Mouse (Mus musculus): ENCODE results near the gene Galntl6.
A peak's percentile ranks its signal among the peaks of the same experiment; 100 is the strongest.

The Galntl6 gene

GRCm38 (mm10) chr8:57879452-57879851 lies 1033.0 kb downstream of the Galntl6 start:
- peak; percentile 88 for DNase-seq (ENCODE audit: low read depth, low spot score)

- DNase-seq (ENCODE audit: low read depth, low spot score): peak; percentile 66
Measured at GRCm38 (mm10) chr8:57849074-57849473, 1063.4 kb downstream of the Galntl6 start.

GRCm38 (mm10) chr8:57843461-57843860 lies 1069.0 kb downstream of the Galntl6 start:
- DNase-seq (ENCODE audit: low read depth, low spot score): peak; percentile 82

- DNase-seq (ENCODE audit: low read depth, low spot score): peak; percentile 63
Measured at GRCm38 (mm10) chr8:57842462-57843391, 1069.7 kb downstream of the Galntl6 start.

GRCm38 (mm10) chr8:57841446-57841845 lies 1071.0 kb downstream of the Galntl6 start:
- peak; percentile 79 for DNase-seq (ENCODE audit: low read depth, low spot score)

DNA sequence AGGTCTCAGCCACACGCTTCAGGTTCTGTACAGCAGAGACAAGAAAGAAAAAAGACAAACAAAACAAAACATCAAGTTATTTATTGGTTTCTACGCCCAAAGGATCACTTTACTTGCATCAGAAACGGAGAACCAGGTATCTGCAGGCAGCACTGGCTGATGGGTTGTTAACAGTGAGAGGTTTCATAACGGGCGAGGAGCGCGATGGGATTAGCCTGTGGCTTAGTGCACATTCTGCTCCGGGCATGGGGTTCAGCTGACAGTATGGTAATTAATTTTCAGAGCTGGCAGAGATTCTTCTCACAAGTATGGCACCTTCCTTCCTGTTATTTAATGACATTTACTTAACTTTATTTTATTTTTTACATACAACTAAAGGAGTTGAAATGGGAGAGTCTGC lies 1075.1 kb downstream of the Galntl6 start:
- peak; percentile 71 for DNase-seq (ENCODE audit: low read depth, low spot score)

DNA sequence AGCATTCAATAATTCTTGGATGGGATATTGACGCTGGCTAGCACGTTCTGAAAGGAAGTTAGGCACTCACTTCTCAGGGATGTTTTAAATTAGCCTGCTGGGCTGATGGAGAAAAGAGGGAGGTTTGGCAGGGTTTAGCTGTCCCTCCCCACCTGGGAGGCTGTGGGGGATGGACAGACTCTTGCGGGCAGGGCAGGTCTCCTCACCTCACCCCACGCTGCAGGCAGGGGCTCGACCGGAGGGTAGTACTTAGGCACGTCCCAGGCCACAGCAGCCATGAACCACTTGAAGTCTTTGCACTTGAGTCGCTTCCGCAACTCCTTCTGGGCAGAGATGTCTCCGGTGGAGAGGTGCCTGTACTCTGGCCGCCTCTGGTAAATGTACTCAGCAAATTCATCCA lies 1075.5 kb downstream of the Galntl6 start:
- peak; percentile 32 for DNase-seq (ENCODE audit: low read depth, low spot score)

DNA sequence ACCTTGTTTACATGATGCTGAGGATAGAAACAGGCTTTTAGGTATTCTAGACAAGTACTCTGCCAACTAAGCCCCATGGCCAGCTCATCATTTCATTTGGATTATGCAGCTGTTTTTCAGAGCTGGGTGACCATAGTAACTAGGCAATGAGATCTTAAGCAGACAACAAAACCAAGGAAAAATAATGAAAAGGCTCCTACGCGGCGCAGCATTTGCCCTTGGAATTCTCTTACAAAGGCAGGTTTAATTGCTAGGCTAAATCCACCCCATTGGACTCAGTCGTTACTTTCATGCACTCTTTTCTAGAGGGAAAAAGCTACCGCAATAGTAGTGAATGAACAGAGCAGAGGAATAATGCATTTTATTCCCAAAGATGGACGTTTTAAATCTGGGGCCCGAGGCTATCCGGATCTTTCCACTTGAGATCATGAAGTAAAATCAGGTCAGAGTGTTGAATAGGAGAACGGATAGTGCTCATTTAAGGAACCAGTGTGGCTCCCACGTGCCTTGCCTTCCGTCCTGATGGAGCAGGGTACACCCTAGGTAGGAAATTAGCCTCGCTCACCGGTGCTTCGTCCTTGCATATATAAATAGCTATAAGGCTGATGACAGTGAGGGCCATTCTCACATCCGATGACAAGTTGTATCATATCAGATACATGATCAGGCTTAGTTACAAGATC lies 1076.1 kb downstream of the Galntl6 start:
- DNase-seq (ENCODE audit: low read depth, low spot score): peak; percentile 54

DNA sequence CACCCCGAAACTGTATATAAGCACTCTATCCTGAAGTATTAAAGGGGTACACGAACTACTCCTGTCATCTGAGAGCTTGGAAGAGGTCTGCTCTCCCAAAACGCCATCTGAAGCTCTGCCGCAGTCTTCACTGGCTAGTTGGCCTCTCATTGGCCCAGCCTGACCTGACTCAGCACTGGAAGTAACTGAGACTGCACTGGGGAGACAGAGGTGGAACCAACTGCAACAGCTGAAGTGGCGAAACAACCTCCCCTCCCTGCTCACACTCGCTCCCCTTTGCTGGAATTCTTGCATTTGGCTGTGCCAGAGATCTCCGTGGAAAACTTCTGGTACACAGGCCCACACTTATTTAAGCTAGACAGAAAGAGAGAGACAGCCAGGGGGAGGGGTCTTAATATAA lies 1089.3 kb downstream of the Galntl6 start:
- no peak for DNase-seq (ENCODE audit: low read depth, low spot score)

DNA sequence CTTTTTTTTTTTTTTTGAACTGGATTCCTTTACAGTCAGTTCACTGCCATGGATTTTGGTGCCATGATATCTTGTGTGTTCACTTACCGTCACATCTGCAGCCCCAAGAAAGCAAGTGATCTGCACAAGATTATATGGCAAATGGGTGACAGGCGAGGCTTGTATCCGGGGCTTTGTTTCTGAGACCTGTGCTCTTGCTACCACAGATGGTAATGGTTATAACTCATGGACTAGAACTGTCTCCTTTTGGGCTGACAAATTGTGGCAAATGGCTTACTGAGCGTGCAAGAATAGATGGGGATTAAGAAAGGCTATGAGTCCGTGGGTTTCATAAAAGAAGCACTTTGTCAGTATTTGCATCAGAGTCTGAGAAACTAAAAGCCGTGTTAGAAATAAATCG lies 1096.4 kb downstream of the Galntl6 start:
- no peak for DNase-seq (ENCODE audit: low read depth, low spot score)

DNA sequence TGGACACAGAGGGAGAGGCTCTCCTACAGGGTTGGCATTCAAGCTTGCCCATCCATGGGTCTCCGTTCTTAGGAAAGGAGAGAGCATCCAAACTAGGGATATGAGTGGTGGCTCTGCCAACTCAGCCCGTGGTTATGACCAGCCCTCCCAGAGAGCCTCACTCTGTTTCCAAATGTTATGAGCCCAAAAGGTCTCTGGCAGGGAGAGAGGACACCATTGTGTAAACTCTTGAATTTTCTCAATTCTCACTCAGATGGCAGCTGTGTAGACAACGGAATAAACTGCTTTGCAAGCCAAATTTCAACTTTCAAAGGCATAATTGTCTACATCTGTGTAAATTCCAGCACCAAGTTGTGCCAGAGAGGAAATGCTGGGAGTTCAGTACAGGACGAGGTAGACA lies 1105.4 kb downstream of the Galntl6 start:
- DNase-seq (ENCODE audit: low read depth, low spot score): peak; percentile 41

- no peak for DNase-seq (ENCODE audit: low read depth, low spot score)
Measured at GRCm38 (mm10) chr8:57805094-57805493, 1107.3 kb downstream of the Galntl6 start.

DNA sequence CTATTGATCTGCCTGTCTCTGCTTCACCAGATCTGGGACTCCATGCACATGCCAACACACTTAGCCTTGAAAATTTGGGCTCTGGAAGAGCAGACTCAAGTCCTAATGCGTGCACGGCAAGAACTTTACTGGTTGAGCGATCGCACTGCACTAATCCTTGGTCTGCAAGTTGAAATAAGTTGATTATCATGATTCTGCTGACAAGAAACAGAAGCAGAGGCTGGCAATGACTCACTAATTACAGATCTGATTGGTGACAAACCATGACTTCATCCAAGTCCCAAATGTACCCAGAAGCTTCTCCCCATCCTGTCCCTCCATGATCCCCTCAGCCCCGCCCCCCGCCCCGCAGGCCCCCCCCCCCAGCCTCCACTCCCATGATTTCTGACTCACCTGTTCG lies 1108.6 kb downstream of the Galntl6 start:
- peak; percentile 66 for DNase-seq (ENCODE audit: low read depth, low spot score)

- DNase-seq (ENCODE audit: low read depth, low spot score): no peak
Measured at GRCm38 (mm10) chr8:57801197-57801596, 1111.2 kb downstream of the Galntl6 start.

DNA sequence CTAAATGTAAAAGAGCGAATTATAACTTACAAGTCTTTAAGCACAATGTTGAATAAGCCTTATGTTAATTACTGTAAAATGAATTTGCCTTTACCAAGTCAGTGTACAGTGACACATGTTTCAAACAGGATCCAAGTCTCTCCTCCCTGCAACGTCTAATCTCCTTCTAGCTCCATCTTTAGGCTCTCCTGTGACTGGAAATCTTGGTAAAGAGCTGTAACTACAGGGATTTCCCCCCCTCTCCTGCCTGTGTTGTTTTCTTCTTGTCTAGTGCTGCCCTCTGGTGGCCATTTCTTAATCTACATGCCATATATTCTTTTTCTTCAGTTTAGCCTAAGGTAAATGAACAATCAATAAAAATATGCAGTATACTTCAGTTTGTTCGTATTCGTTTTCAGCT lies 1112.1 kb downstream of the Galntl6 start:
- peak; percentile 98 for DNase-seq (ENCODE audit: low read depth, low spot score)

DNA sequence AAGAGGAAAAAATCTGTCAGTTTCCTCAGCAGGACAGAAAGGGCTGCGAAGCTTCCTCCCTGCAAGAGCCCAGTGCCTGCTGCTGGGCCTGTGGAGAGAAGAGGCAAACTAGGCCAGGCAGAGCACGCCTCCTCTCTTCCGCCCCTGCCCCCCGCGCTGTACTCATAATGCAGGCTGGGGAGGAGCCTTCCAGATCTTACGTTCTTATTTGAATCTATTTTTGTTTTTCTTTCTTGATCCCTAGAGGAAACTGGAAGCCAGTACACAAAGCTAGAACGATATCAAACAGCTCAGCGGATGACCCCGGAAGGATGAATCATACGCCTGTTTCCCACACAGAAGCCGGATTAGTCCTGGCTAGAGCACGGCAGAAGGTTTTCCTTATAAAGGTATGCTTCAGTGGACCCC lies 1112.6 kb downstream of the Galntl6 start:
- peak; percentile 96 for DNase-seq (ENCODE audit: low read depth, low spot score)

GRCm38 (mm10) chr8:57793455-57793854 lies 1119.0 kb downstream of the Galntl6 start:
- DNase-seq (ENCODE audit: low read depth, low spot score): no peak

DNA sequence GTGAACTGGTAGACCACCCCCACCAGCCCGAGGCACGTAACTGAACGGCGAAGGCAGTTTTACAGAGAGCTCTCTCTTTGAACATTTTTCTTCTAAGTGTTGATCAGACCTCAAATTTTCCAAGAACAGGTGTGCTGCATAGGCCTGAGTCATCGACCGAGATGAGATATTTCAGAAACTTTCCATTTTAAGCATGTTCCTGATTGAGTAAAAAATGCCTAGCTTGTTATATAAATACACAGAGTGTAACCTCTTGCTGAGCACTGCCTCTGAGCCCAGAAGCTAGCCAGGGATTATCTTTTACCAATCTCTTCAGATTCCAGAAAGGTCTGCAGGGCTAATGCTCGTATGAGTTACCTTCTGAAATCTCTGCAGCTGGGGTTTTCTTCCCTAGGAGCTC lies 1120.2 kb downstream of the Galntl6 start:
- DNase-seq (ENCODE audit: low read depth, low spot score): peak; percentile 77

DNA sequence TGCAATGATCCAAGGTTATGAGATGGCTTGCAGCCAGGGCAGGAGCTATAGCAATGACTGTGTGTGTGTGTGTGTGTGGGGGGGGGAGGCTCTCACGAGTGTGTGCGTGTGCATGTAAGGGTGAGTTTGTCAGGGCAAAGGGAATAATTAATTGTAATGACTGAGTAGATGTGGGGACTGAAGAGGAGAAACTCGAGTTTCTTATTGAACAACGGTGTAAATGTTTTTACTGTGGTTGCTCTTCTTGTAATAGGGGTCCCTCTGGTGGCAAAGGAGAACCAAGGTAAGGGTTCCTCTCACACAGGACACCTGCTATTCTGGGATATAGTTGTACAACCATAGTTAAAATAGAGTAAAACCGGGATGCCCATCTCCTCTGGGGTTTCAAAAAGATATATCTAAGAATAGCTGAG lies 1121.1 kb downstream of the Galntl6 start:
- DNase-seq (ENCODE audit: low read depth, low spot score): peak; percentile 83

GRCm38 (mm10) chr8:57779551-57779950 lies 1132.9 kb downstream of the Galntl6 start:
- peak; percentile 52 for DNase-seq (ENCODE audit: low read depth, low spot score)

DNA sequence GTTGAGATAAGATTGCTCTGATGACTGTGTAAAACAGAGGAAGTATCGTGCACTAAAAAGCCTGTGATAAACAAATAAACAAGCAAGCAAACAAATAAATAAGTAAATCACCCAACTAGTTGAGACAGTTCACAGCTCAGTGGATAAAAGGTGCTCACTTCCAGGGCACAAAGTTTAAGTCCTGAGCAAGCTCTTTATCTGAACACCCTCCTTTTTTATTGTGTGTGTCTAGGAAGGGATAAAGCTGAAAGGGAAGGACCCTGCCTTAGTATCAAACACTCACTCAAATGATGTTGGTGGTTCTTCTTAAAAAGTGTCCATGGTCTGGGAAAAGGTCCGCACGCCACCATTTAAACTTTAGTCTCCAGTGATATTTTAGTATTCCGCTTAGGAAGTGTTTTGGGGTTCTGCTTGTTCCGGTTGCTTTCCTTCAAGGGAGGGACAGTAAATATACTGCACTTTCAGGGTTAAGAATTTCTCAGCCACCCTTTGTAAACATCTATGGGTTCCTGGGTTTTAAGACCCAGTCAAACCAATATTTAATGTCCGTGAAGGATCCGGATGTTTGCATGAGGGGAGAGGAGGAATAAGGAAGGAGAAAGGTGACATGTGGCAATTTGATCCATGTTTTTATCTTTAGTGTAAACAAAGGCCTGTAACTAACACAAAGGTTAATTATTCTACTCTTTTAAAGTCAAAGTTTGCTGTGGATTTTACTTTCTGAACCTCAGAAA lies 1134.3 kb downstream of the Galntl6 start:
- DNase-seq (ENCODE audit: low read depth, low spot score): no peak

GRCm38 (mm10) chr8:57776723-57777122 lies 1135.7 kb downstream of the Galntl6 start:
- no peak for DNase-seq (ENCODE audit: low read depth, low spot score)
